Mouse (Mus musculus) forebrain, embryonic 14.5 days (tissue): ENCODE data around the gene Tmc3. TPM values are rescaled to one million over a fixed set of nuclear protein-coding genes. Genes with fewer than 3 reads are reported as not detected.

Experiments
- ATAC-seq: fragments of 200-750 bp; cut with Nextera tagmentation; 2 replicates; pipeline ENCODE4 v1.8.0; 2017; ENCODE audit warnings: mild to moderate bottlenecking, moderate library complexity
- DNase-seq: peaks from one replicate; pipeline ENCODE4 v3.0.0-alpha.2; 2015; ENCODE audit warnings: low spot score
- H3K27ac ChIP-seq: fragments of 300-500 bp; sonication (generic); 2 replicates; pipeline ENCODE4 v1.5.1; 2014; ENCODE audit warnings: low read depth, mild to moderate bottlenecking, control low read depth, low read length, moderate library complexity
- H3K27me3 ChIP-seq: fragments of 300-500 bp; sonication (generic); replicated peaks from 2 replicates; pipeline ENCODE4 v1.6.1; 2014; ENCODE audit warnings: low read length, control low read depth, mixed read lengths; ENCODE audit not compliant: control insufficient read depth, insufficient read depth
- H3K36me3 ChIP-seq: fragments of 300-500 bp; sonication (generic); 2 replicates; pipeline ENCODE4 v1.6.1; 2014; ENCODE audit warnings: low read length, control low read depth; ENCODE audit not compliant: control insufficient read depth, insufficient read depth
- H3K4me1 ChIP-seq: fragments of 300-500 bp; sonication (generic); 2 replicates; pipeline ENCODE4 v1.6.1; 2014; ENCODE audit warnings: antibody characterized with exemption, low read length, control low read depth; ENCODE audit not compliant: control insufficient read depth, insufficient read depth
- H3K4me2 ChIP-seq: fragments of 300-500 bp; sonication (generic); 2 replicates; pipeline ENCODE4 v1.6.1; 2014; ENCODE audit warnings: mild to moderate bottlenecking, control low read depth, low read length
- H3K4me3 ChIP-seq: fragments of 300-500 bp; sonication (generic); 2 replicates; pipeline ENCODE4 v1.5.1; 2014; ENCODE audit warnings: low read depth, low read length, control low read depth
- H3K9ac ChIP-seq: fragments of 300-500 bp; sonication (generic); 2 replicates; pipeline ENCODE4 v1.6.1; 2014; ENCODE audit warnings: mild to moderate bottlenecking, low read length, control low read depth, moderate library complexity
- H3K9me3 ChIP-seq: fragments of 300-500 bp; sonication (generic); replicated peaks from 2 replicates; pipeline ENCODE4 v1.6.1; 2016; ENCODE audit warnings: low read length, control low read depth, mixed read lengths; ENCODE audit not compliant: control insufficient read depth
- WGBS: fragments of 180-500 bp; shearing (Covaris S2); extraction: QIAGEN DNeasy Blood & Tissue Kit; methylation state at CpG from one replicate; pipeline ENCODE4 v1.1.7; 2014; 5-methylcytosine and 5-hydroxymethylcytosine counted together
- polyA plus RNA-seq: library from polyadenylated mRNA; unstranded; fragments of >200 nt; fragmentation: Nextera tagmentation; extraction: Ambion mirVana; gene quantifications from 2 replicates; pipeline ENCODE4 v1.2.1, GENCODE M21; 2014

The Tmc3 gene
- polyA plus RNA-seq, 1 experiment from 2014 or later = 0.23 TPM

DNA sequence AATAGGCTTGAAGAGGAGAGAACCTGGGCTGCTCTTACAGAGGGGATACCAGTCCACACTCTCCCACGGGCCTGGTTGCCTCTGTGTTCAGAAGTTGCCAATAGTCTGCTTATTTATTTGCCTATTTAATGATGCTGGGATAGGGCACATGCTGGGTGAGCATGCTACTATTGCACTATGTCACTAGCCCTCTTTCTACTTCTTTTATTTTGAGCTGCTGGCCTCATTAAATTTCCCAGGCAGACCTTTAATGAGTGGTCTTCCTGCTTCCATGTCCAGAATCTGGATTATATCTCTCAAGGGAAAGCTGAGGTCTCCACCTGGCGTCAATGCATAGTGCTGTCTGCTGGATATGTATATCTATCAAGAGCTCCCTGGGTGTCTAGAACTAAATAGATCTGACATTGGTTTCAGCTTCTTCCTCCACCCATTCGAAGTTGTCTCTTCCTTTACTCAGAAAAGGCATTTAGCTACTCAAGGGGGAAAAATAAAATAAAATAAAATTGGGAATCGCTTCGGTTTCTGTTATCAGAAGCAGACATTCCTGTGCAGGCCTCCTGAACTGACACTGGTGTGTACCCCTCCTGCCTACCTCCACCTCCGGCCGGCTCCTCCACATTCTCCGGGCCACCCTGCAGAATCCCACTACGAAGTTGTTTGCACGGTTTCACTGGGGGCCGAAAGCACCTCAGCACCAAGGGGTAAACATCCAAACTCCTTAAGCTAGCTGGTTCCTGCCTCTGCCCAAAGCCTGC is 46.5 kb downstream of the Tmc3 start:
- Histone ChIP-seq H3K4me1 (0 out of 2 replicates have a peak, but pooled peaks cover 2% of the 10 kb centered on the region), H3K36me3 (no peaks in the 10 kb centered on the region), H3K9me3 (no peaks in the 10 kb centered on the region), H3K9ac (peak overlapping the region; percentile 66), H3K4me3 (peak overlapping the region; percentile 51), H3K27ac (no peak overlapping the region), H3K4me2 (peak overlapping the region; percentile 65), H3K27me3 (no peaks in the 10 kb centered on the region)
- ATAC-seq (peak; percentile 26; the same call in 1 of the 2 replicates), DNase-seq (peak; percentile 39)
- 10% methylated on average over 11 of the region's 11 CpGs for WGBS

DNA sequence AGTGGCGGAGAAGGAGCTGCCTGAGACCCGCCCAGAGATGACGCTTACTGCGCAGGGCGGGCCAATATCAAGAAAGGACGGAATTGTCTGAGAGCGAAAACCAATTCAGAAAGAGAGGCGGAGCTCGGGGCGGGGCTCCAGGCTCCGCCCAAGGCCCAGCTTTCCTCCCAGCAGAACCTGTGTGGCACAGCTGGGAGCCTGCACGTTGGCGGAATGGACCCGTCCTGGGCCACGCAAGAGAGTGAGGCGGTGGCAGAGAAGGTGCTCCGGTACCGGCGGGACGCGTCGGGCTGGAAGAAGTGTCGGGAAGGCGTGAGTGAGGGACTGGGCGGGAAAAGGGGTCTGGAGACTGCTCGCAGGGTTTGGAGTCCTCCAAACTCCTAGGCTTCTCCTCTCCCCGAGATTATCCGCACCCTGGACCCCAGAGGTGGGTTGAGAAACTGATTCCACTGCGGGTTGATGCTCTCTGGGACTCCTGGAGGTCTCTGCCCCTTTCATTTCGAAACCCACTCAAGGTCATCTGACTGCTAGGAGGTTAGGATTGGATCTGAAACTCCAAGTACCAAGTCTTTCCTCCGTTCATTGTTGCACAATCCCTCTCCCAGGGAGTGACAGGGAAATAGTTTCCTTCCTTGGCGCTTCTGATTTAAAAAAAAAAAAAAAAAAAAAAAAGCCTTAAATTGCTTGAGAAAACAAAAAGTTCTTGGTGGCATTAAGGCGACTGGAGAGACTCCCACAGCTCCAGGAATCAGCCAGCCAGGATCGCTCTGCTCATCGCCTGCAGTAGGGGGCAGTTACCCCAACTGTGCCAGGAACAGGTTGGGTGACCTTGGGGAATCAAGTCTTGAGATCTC is 47.3 kb downstream of the Tmc3 start, which contains the start of gene Stard5:
Gene Stard5, plus strand, starts transcription at position 132 of the 854 bp plus-strand sequence.
- Histone ChIP-seq H3K9me3 (no peaks in the 10 kb centered on the region), H3K9ac (peak within 1 kb of the TSS; percentile 66), H3K27ac (no peak within 1 kb of the TSS), H3K4me1 (0 out of 2 replicates have a peak, but pooled peaks cover 2% of the 10 kb centered on the region), H3K36me3 (no peaks in the 10 kb centered on the region), H3K4me2 (peak within 1 kb of the TSS; percentile 65), H3K27me3 (no peaks in the 10 kb centered on the region), H3K4me3 (peak within 1 kb of the TSS; percentile 51)
- under 1% methylated on average over 35 of the region's 35 CpGs for WGBS
- ATAC-seq (peak; percentile 99), DNase-seq (peak; percentile 96)

DNA sequence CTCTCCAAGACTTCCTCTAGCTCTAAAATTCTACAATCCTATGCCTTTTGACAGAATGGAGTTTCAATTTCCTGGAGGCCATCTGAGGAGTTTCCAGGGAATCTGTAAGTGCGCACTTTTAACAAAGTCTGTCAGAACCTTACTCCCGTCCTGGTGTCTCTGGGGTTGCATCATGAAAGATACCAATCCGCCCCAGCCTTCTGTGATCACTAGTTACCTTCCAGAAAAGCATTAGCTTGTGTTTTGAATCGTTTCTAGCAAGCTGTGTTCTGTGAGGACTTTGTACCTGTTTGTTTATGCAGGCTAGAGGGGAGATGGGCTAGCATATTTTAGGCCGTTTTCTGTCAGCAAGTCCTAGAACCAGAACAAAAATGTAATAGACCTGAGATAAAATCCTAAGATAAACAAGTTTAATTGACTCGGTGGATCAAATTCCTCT is 48.0 kb downstream of the Tmc3 start:
- Histone ChIP-seq H3K4me1 (0 out of 2 replicates have a peak, but pooled peaks cover 2% of the 10 kb centered on the region), H3K9me3 (no peaks in the 10 kb centered on the region), H3K36me3 (no peaks in the 10 kb centered on the region), H3K4me2 (peak overlapping the region; percentile 65), H3K27ac (no peak overlapping the region), H3K9ac (no peak overlapping the region), H3K4me3 (peak overlapping the region; percentile 51; the same call in 1 of the 2 replicates), H3K27me3 (no peaks in the 10 kb centered on the region)
- DNase-seq = no peak
- no peak for ATAC-seq
- 62% methylated on average over 6 of the region's 6 CpGs for WGBS

DNA sequence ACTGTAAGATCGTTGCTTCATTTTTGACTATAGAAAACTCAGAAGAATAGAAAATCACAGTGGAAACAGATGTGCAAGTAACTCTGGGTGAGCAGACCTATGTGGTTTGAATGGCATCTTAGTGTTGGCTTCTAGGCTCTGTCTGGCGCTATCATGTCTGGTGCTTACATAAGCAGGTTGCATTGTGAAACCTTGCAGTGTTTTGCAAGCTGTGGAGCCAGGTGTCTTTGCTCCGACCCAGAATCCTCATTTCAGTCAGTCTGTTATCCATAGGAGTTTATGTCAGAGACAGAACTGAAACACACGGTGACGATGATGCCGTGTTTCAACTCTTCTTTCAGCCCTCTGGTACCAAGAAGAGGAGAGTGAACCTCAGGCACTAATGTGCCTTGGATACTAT is 49.1 kb downstream of the Tmc3 start:
- Histone ChIP-seq H3K4me1 (0 out of 2 replicates have a peak, but pooled peaks cover 2% of the 10 kb centered on the region), H3K4me3 (no peak overlapping the region), H3K36me3 (no peaks in the 10 kb centered on the region), H3K27ac (no peak overlapping the region), H3K9ac (no peak overlapping the region), H3K9me3 (no peaks in the 10 kb centered on the region), H3K27me3 (no peaks in the 10 kb centered on the region), H3K4me2 (no peak overlapping the region)
- ATAC-seq (no peak), DNase-seq (no peak)
- whole genome bisulfite sequencing = 93% methylated on average over 6 of the region's 6 CpGs

DNA sequence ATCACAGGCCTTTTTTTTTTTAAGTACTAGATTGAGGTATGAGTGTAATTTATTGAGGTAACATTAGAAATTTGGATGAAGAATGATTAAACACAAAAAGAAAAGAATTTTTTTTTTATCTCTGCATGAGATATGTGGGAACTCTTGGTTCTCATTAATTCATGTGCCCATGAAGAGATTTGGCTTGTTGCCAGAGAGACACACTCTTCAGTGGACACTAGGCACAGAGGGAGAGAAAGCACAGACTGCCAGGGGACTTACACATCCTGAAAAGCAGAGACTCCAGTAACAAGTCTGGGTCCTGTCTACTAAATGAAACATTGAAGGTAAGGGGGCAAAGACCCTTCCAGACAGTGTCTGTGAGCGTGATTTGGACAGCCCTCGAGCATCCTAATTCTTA is 51.0 kb downstream of the Tmc3 start:
- H3K9ac ChIP-seq = no peak overlapping the region
- ATAC-seq (no peak), DNase-seq (peak; percentile 56)
- no peak overlapping the region for H3K27ac ChIP-seq
- H3K36me3 ChIP-seq = no peaks in the 10 kb centered on the region
- H3K4me1 ChIP-seq = 0 out of 2 replicates have a peak, but pooled peaks cover 2% of the 10 kb centered on the region
- H3K27me3 ChIP-seq = no peaks in the 10 kb centered on the region
- WGBS = 83% methylated on average over 2 of the region's 2 CpGs
- no peak overlapping the region for H3K4me3 ChIP-seq
- no peaks in the 10 kb centered on the region for H3K9me3 ChIP-seq
- no peak overlapping the region for H3K4me2 ChIP-seq

DNA sequence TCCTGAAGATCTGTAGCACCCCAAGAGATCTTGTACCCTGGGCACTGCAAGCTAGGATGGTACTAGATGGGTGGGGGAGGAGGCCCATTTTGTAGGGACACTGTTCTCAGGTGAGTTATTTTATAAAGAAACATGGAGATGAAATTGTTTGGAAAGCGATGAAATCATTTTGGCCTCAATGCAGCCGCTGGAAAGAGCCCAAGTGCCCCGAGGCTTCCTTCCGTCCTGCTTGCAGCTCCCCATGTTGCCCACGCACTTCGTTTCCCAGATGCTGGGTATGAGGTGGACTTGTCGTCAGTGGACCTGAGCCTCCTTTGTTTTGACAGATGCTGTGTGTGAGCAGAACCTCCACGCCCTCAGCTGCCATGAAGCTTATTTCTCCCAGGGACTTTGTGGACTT is 51.7 kb downstream of the Tmc3 start:
- WGBS = 82% methylated on average over 8 of the region's 8 CpGs
- H3K9me3 ChIP-seq = no peaks in the 10 kb centered on the region
- DNase-seq = no peak
- H3K27ac ChIP-seq = no peak overlapping the region
- H3K9ac ChIP-seq = no peak overlapping the region
- no peak overlapping the region for H3K4me2 ChIP-seq
- no peaks in the 10 kb centered on the region for H3K27me3 ChIP-seq
- no peak for ATAC-seq
- no peaks in the 10 kb centered on the region for H3K4me1 ChIP-seq
- H3K4me3 ChIP-seq = no peak overlapping the region
- H3K36me3 ChIP-seq = no peaks in the 10 kb centered on the region

DNA sequence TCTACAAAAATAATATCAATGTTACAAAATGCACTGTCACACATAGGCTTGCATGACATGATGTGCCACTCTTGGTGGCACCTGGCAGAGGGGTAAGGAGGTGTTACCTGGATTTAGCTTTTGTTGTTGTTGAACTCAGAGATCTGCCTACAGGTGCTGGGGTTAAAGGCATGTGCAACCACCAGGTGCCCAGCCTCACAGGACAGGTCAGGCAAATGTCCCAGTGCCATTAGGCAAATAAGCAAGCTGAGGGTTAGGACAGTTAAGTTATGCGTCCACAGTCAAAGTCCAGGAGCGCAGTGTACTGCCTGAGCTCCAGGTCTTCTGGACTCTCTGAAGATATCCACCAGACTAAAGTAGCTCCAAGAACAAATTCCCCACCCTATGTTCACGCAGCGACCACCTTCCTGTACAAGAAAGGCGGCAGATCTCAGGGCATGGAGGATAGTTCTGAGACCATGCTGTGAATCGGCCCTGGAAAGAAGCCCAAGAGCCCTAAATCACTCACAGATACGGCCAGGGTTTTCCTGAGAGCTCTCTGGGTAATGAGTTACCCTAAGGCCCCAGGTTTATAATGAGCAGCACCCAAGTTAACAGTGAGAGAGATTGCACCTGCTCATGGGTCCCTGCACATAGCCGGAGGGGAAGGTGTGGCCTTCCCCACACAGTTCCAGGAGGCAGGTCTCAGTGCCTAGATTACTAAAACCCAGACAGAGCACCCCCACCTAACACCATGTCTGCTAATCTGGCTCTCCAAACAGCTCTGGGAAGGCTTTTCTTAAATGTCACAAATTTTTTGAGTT is 53.3 kb downstream of the Tmc3 start:
- Histone ChIP-seq H3K27ac (no peak overlapping the region), H3K4me2 (no peak overlapping the region), H3K9ac (no peak overlapping the region), H3K9me3 (no peaks in the 10 kb centered on the region), H3K27me3 (no peaks in the 10 kb centered on the region), H3K4me1 (no peaks in the 10 kb centered on the region), H3K36me3 (no peaks in the 10 kb centered on the region), H3K4me3 (no peak overlapping the region)
- DNase-seq (no peak), ATAC-seq (no peak)
- WGBS = 91% methylated on average over 8 of the region's 8 CpGs

DNA sequence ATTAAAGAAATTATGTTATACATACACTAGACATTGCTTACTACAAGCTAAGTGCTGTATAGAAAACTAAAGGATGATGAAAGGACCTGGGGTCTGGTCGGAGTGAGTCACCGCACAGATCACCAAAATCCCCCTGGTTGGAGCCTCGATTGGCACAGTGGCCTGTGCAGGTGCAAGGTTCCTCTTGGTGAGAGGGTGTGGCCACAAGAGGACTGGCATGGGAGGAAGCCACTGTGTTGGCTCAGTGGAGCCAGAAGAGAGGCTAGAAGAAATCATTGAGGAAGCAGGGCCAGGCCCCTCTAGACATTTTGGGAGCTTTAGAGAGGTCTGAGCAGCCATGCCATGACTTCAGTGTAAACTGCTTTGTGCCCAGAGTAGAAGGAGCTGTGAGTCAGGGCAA is 54.4 kb downstream of the Tmc3 start:
- Histone ChIP-seq H3K9me3 (no peaks in the 10 kb centered on the region), H3K27ac (no peak overlapping the region), H3K27me3 (no peaks in the 10 kb centered on the region), H3K4me3 (no peak overlapping the region), H3K4me1 (no peaks in the 10 kb centered on the region), H3K36me3 (no peaks in the 10 kb centered on the region), H3K9ac (no peak overlapping the region), H3K4me2 (no peak overlapping the region)
- ATAC-seq = no peak
- 94% methylated on average over 3 of the region's 3 CpGs for WGBS
- DNase-seq = no peak
